In genomic region chr10:111636283-111636682, GRCm38 (mm10) we compare ENCODE assay signal across 10 mouse cellular contexts.
DNase-seq lines count a peak whose midpoint lies in the region; ATAC-seq and TF ChIP-seq lines count a peak whose summit lies in the region.
"Had no signal": no experiment of that assay in that cellular context is flagged by ENCODE, and none has a peak within 500 bp of the region (broad histone marks: within the 10 kb centered on the region; RNA-seq: fewer than 3 reads in every experiment).

No protein-coding gene starts in this region.

- H3K27ac ChIP-seq in left cerebral cortex, adult 2 months = no peak overlapping the region
- H3K27ac ChIP-seq in ES-E14 (ENCODE audit: insufficient read depth, low read depth, low read length, poor library complexity, severe bottlenecking) = no peak overlapping the region
- no peak overlapping the region for H3K27ac ChIP-seq in liver, adult 2 months (replicated peaks; ENCODE audit: insufficient read depth, low read depth, low read length)
- H3K27ac ChIP-seq: embryonic facial prominence, embryonic 12.5 days had no signal

- no peaks in the 10 kb centered on the region for H3K36me3 ChIP-seq in ES-E14 (ENCODE audit: control insufficient read depth, insufficient read depth, low read length, poor library complexity, severe bottlenecking)
- H3K36me3 ChIP-seq in liver, adult 2 months (ENCODE audit: control insufficient read depth, insufficient read depth, low read length) = no peaks in the 10 kb centered on the region
- H3K36me3 ChIP-seq: embryonic facial prominence, embryonic 12.5 days had no signal

- no peak for DNase-seq in left cerebral cortex, adult 2 months (ENCODE audit: extremely low spot score in 1 of 2, low spot score in 2 of 2)
- no peak for DNase-seq in left cerebral cortex, postnatal 36 days (ENCODE audit: low spot score in 2 of 2)
- peak; percentile 30 for DNase-seq in ES-E14 (ENCODE audit: low read depth, low spot score)
- DNase-seq in liver, adult 2 months (ENCODE audit: extremely low read depth, low read depth, low spot score) = no peak
- DNase-seq in thymus, postnatal 0 days (ENCODE audit: low spot score) = peak; percentile 28
- no peak for DNase-seq in cerebellum, postnatal 36 days
- DNase-seq in layer of hippocampus, postnatal 14 days (ENCODE audit: low spot score in 2 of 2) = no peak
- DNase-seq: gastrocnemius, postnatal 14 days had no signal

- no peaks in the 10 kb centered on the region for H3K9me3 ChIP-seq in ES-E14 (ENCODE audit: control insufficient read depth, insufficient read depth, low read depth, low read length)
- H3K9me3 ChIP-seq: embryonic facial prominence, embryonic 12.5 days had no signal

- no peak for ATAC-seq in erythroid progenitor cell, adult 5-6 weeks (replicated peaks; ENCODE audit: low FRiP score, poor library complexity, severe bottlenecking)

- H3K4me1 ChIP-seq in ES-E14 (ENCODE audit: control insufficient read depth in 2 of 2, insufficient read depth in 2 of 2, low read length in 2 of 2, poor library complexity in 1 of 2) = no peaks in the 10 kb centered on the region; a peak in 1 of 4 replicates
- no peaks in the 10 kb centered on the region for H3K4me1 ChIP-seq in liver, adult 2 months (ENCODE audit: control insufficient read depth, insufficient read depth, low read length)
- H3K4me1 ChIP-seq: embryonic facial prominence, embryonic 12.5 days had no signal

- H3K79me2 ChIP-seq in liver, adult 2 months (ENCODE audit: control insufficient read depth, insufficient read depth, low read length) = no peaks in the 10 kb centered on the region

- 76% methylated on average over 14 of the region's 14 CpGs for WGBS in liver, adult 2 months

- intact Hi-C loops in left cerebral cortex, adult 2 months (cut with DNase I) = no loop called here
- intact Hi-C loops in left cerebral cortex, postnatal 36 days (cut with DNase I) = no loop called here

- H3K9ac ChIP-seq in ES-E14 (ENCODE audit: insufficient read depth, low read depth, low read length, poor library complexity, severe bottlenecking) = no peak overlapping the region
- no peak overlapping the region for H3K9ac ChIP-seq in liver, adult 2 months (ENCODE audit: low read depth, low read length)
- H3K9ac ChIP-seq: embryonic facial prominence, embryonic 12.5 days had no signal

- TF ChIP-seq CTCF in left cerebral cortex, adult 2 months (IDR thresholded peaks at IDR 0.05) = peak; percentile 20
- TF ChIP-seq CTCF in liver, adult 2 months (IDR thresholded peaks at IDR 0.05; ENCODE audit: low read depth, low read length) = peak; percentile 23; the same call in 1 of the 2 replicates

- no peak for TF ChIP-seq POLR2A in liver, adult 2 months (IDR thresholded peaks at IDR 0.05; ENCODE audit: extremely low read depth, insufficient read depth, low read length)

- no peaks in the 10 kb centered on the region for H3K27me3 ChIP-seq in liver, adult 2 months (ENCODE audit: control insufficient read depth, insufficient read depth, low read length)
- H3K27me3 ChIP-seq: embryonic facial prominence, embryonic 12.5 days had no signal

- no peak overlapping the region for H3K4me3 ChIP-seq in left cerebral cortex, adult 2 months
- no peak overlapping the region for H3K4me3 ChIP-seq in ES-E14 (ENCODE audit: insufficient read depth in 1 of 2, low read depth in 1 of 2, low read length in 2 of 2, poor library complexity in 1 of 2, severe bottlenecking in 1 of 2)
- H3K4me3 ChIP-seq in liver, adult 2 months (ENCODE audit: insufficient read depth, low read depth, low read length) = no peak overlapping the region
- H3K4me3 ChIP-seq: embryonic facial prominence, embryonic 12.5 days had no signal

- in situ Hi-C loops in ES-E14 (cut with MboI; ENCODE audit: low sequenced_read_pairs in 2 of 2, unreplicated experiment in 2 of 2) = no loop called here

TF ChIP-seq in ES-E14, 5 proteins besides CTCF, POLR2A, EP300 and RAD21:
- TF ChIP-seq ZC3H11A (IDR thresholded peaks at IDR 0.05; ENCODE audit: borderline replicate concordance, low read depth, low read length) (0 out of 2 replicates have a peak, but pooled peaks have one; percentile 8), CHD2 (IDR thresholded peaks at IDR 0.05; ENCODE audit: low read depth, low read length) (no peak), MAFK (IDR thresholded peaks at IDR 0.05; ENCODE audit: insufficient read depth, low read depth, low read length) (no peak), HCFC1 (IDR thresholded peaks at IDR 0.05; ENCODE audit: borderline replicate concordance, insufficient read depth, low read length) (no peak)

Comparison
In these comparisons a context has a peak if more than half of its experiments do, and no peak if none do; other contexts are left out.
1. DNase-seq: peak in ES-E14 (single experiment) and thymus, postnatal 0 days (single experiment); none in left cerebral cortex, adult 2 months (0 of 2), left cerebral cortex, postnatal 36 days (0 of 2), liver, adult 2 months (single experiment), cerebellum, postnatal 36 days (0 of 2) and layer of hippocampus, postnatal 14 days (0 of 2).